Mouse (Mus musculus): ENCODE data around the gene Nrsn2.

The Nrsn2 gene

GRCm38 (mm10) chr2:152338319-152338718 lies 38.1 kb downstream of the Nrsn2 start:
- no peak for DNase-seq

- no peak for DNase-seq
Observed at GRCm38 (mm10) chr2:152337591-152338212, 38.7 kb downstream of the Nrsn2 start.

GRCm38 (mm10) chr2:152336856-152337255 lies 39.6 kb downstream of the Nrsn2 start:
- DNase-seq: peak; percentile 50 to 59

GRCm38 (mm10) chr2:152335289-152335820 lies 41.1 kb downstream of the Nrsn2 start:
- DNase-seq: no peak

- no peak for DNase-seq
Observed at GRCm38 (mm10) chr2:152333345-152334006, 43.0 kb downstream of the Nrsn2 start.

GRCm38 (mm10) chr2:152332101-152332825 lies 44.2 kb downstream of the Nrsn2 start, which contains the start of gene Rbck1:
Rbck1 (minus strand) TSS chr2:152332653.
- DNase-seq: peak; percentile 90 to 95

GRCm38 (mm10) chr2:152330858-152331423 lies 45.5 kb downstream of the Nrsn2 start:
- DNase-seq: no peak

- DNase-seq: peak; percentile 31 to 49
Observed at GRCm38 (mm10) chr2:152327980-152328379, 48.5 kb downstream of the Nrsn2 start.

- no peak for DNase-seq
Observed at GRCm38 (mm10) chr2:152326654-152327053, 49.8 kb downstream of the Nrsn2 start.

GRCm38 (mm10) chr2:152326157-152326556 lies 50.3 kb downstream of the Nrsn2 start:
- DNase-seq: no peak

GRCm38 (mm10) chr2:152324842-152325241 lies 51.6 kb downstream of the Nrsn2 start:
- DNase-seq: no peak

- DNase-seq: no peak
Observed at GRCm38 (mm10) chr2:152323971-152324370, 52.5 kb downstream of the Nrsn2 start.

GRCm38 (mm10) chr2:152322198-152322597 lies 54.2 kb downstream of the Nrsn2 start:
- no peak for DNase-seq

- DNase-seq: no peak
Observed at GRCm38 (mm10) chr2:152321558-152321957, 54.9 kb downstream of the Nrsn2 start.
